Mouse (Mus musculus): ENCODE measurements around the gene Dis3l2.

Gene Dis3l2

GRCm38 (mm10) chr1:87020714-87021113 is 317.1 kb downstream of the Dis3l2 start:
- DNase-seq, result no peak

GRCm38 (mm10) chr1:87021584-87021983 is 318.0 kb downstream of the Dis3l2 start:
- DNase-seq, result no peak

GRCm38 (mm10) chr1:87023291-87024170 is 319.9 kb downstream of the Dis3l2 start:
- DNase-seq, result peak; percentile 19

- DNase-seq, result no peak
Measured at GRCm38 (mm10) chr1:87025021-87025420, 321.4 kb downstream of the Dis3l2 start.

GRCm38 (mm10) chr1:87028786-87029185 is 325.2 kb downstream of the Dis3l2 start:
- DNase-seq, result peak; percentile 63

GRCm38 (mm10) chr1:87030652-87031051 is 327.0 kb downstream of the Dis3l2 start:
- peak; percentile 11 for DNase-seq

- DNase-seq, result no peak
Measured at GRCm38 (mm10) chr1:87032466-87032865, 328.9 kb downstream of the Dis3l2 start.

- DNase-seq, result peak; percentile 22
Measured at GRCm38 (mm10) chr1:87035532-87036161, 332.0 kb downstream of the Dis3l2 start.

GRCm38 (mm10) chr1:87036334-87036733 is 332.7 kb downstream of the Dis3l2 start:
- DNase-seq, result no peak

GRCm38 (mm10) chr1:87038477-87039070 is 335.0 kb downstream of the Dis3l2 start:
- no peak for DNase-seq

GRCm38 (mm10) chr1:87041119-87041518 is 337.5 kb downstream of the Dis3l2 start:
- DNase-seq, result peak; percentile 86

- DNase-seq, result peak; percentile 81
Measured at GRCm38 (mm10) chr1:87041814-87042438, 338.3 kb downstream of the Dis3l2 start.

- no peak for DNase-seq
Measured at GRCm38 (mm10) chr1:87050072-87050471, 346.5 kb downstream of the Dis3l2 start.

- DNase-seq, result no peak
Measured at GRCm38 (mm10) chr1:87050700-87051099, 347.1 kb downstream of the Dis3l2 start.

GRCm38 (mm10) chr1:87051369-87051768 is 347.8 kb downstream of the Dis3l2 start:
- no peak for DNase-seq

GRCm38 (mm10) chr1:87057075-87057474 is 353.5 kb downstream of the Dis3l2 start:
- no peak for DNase-seq

- DNase-seq, result no peak
Measured at GRCm38 (mm10) chr1:87059042-87059665, 355.5 kb downstream of the Dis3l2 start.

- DNase-seq, result no peak
Measured at GRCm38 (mm10) chr1:87060913-87061312, 357.3 kb downstream of the Dis3l2 start.

- DNase-seq, result peak; percentile 50
Measured at GRCm38 (mm10) chr1:87070720-87071119, 367.1 kb downstream of the Dis3l2 start.

GRCm38 (mm10) chr1:87073776-87074175 is 370.2 kb downstream of the Dis3l2 start:
- no peak for DNase-seq

- no peak for DNase-seq
Measured at GRCm38 (mm10) chr1:87086196-87086595, 382.6 kb downstream of the Dis3l2 start.

- no peak for DNase-seq
Measured at GRCm38 (mm10) chr1:87086964-87087363, 383.4 kb downstream of the Dis3l2 start.

- DNase-seq, result no peak
Measured at GRCm38 (mm10) chr1:87089251-87089650, 385.6 kb downstream of the Dis3l2 start.

Data from lung, postnatal 14 days (tissue).